Mouse (Mus musculus): ENCODE data around the gene Acsl3. TPM values are rescaled to one million over a fixed set of nuclear protein-coding genes. Genes with fewer than 3 reads are reported as not detected.

Acsl3 gene
- 11.1 and 14.2 TPM in 2 replicates for total RNA-seq (2015)
- total RNA-seq (2017) = 37.3 and 55.9 TPM in 2 replicates

DNA sequence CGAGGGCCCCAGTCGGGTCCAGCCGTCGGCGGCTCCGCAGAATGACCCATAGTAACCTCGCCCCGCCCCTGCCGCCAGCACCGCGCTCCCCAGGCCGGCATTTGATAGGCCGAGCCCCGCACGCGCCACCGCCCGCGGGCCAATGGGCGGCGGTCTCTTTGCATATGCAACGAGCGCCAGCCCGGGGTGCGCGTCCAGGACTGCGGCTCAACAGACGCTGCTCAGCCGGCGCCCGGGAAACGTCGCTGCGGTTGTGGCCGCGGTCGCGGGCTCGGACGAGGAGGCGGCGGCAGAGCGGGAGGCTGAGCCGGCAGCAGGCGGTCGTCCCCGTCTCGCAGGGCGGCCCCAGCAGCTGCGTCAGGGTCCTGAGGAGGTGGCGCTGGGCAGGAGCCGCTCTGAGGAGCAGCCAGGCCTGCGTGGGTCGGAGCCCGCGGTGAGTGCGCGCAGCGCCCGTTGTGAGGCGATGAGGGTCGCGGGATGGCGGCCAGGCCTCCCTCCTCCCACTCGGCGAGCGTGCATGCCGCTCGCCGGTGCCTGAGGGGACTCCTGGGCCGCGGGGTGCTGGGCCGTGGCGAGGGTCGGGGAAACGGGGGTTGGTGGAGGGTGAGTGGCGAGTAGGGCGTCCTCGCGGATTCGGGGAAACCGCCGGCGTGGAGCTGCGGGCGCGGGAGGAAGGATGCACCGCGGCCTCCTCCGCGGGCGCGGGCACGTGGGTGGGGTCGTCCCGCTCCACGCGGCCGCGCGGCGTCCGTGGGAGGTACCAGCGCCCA, at the start of gene Acsl3, which contains the start of gene Utp14b:
Gene Acsl3 (plus strand): TSS at position 155 of the 770 bp plus-strand sequence.
Gene Utp14b (plus strand): TSS at position 368 of the 770 bp plus-strand sequence.
- peak; percentile 94 for ATAC-seq (replicated peaks; ENCODE audit: poor library complexity)

DNA sequence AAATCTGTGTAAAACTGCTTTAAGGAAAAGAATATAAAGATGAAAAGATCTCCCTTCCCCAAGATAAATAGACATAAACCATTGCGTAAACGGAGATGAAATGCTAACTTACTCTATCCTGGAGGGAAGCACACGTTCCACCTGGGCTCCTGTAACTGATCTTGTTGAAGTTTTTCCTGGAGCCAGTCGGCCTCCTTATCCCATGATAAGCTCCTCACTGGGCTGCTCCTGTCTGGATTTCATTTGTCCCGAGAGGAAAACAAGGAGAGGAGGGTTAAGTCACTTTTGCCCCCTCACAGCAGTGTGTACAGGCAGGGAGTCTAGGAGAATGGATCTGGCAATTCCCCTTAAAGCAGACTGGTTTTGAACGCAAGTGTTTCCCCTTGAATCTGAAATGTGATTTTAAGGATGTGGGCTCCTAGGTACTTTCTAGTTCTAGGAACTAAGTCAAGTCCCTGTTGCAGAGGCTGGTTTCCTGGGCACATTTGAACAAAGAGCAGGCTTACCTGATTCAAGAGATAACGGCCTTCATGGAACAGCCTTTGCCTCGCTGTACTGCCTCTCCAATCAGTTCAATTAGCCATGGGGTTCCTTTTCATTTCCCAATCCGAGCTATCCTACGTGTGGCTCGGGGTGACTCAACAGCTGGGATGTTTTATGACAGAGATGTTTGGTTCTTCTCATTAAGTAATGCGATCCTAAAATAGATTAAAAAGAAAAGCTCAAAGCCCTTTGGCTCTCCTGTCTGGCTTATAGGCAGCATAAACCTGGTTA, 48.3 kb upstream of the Acsl3 start:
- ATAC-seq (replicated peaks; ENCODE audit: poor library complexity) = no peak

DNA sequence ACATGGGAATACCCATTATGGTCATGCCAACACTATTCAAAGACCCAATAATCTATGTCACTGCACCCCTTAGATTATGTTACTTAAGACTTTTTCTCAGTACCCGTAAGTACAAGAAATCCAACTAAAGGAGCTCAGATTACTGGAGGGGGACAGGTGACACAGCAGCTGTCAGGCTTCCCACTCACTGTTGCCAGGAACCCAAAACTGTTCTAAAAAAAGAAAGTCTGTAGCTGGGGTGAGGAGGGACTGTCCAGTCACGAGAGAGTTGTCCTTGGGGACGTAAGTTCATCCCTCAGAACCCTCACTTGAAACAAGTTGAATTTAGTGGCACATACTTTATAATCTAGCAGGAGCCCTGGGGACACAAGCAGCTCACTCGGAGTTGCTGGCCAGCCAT, 46.6 kb upstream of the Acsl3 start:
- ATAC-seq (replicated peaks; ENCODE audit: poor library complexity) = no peak

DNA sequence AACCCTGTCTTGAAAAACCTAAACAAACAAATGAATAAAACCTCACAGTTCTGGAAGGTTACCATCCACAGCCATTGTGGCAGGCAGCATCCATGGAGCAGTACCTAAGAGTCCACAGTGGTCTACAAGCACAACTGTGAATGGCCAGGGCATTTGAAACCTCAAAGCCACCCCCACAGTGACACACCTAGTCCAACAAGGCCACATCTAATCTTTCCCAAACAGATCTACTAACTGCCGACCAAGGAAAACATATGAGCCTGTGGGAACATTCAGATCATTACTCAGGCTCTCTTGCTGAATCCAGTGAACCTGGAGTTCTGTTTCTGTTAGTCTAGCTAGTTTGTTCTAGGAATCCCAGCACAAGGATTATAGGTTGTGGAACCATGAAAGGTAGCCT, 44.7 kb upstream of the Acsl3 start:
- no peak for ATAC-seq (replicated peaks; ENCODE audit: poor library complexity)

DNA sequence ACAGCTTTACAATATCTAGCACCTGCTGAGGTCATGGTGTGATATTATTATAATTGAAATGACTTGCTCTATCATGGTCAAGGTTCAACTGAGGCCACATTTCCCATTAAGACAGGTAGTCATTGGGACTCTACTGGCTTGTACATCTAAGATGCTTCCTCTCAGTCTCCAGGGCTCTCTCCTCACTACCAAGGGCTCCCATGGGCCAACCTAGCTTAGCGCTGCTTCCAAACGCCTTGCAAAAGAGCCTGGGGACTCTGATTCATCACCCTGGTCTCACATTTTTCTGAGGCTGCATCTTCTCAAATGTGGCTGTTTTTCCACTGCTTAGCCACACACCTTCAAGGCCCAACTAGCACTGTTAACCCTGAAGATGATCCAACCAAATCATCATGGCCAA, 33.3 kb upstream of the Acsl3 start:
- ATAC-seq (replicated peaks; ENCODE audit: poor library complexity) = no peak

DNA sequence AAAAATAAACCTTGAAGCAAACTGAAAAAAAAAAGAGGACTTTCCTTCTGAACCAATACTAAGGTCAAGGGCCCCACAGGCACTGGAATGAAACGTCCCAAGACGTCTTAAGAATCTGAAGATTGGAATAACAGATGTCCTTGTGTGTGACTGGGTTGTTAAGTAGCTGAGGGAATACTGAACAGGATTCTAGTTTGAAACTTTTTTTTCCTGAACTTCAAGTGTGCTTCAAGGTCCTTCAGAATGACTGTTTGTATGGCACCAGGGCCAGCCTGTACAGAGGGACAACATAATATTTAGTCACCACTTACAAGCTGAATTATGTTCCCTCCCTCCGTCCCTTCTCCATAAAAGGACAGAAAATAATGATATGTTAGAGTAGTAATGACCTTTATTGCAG, 23.1 kb upstream of the Acsl3 start:
- ATAC-seq (replicated peaks; ENCODE audit: poor library complexity) = no peak

DNA sequence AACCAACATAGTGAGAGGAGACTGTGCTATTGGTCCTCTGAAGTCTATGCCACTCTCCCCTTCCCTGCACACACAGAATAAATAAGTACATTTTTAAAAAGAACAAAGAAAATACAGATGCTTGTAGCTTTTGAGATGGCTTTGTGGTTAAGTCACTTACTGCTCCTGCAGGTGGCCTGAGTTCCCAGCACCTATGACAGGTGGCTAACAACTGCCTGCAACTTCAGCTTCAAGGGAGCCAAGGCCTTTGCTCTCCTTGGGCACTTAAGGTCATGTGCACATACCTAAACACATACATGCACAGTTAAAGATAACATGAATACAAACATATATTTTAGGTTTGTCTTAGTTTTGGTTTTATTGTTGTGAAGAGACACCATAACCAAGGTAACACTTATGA, 16.8 kb upstream of the Acsl3 start:
- no peak for ATAC-seq (replicated peaks; ENCODE audit: poor library complexity)

DNA sequence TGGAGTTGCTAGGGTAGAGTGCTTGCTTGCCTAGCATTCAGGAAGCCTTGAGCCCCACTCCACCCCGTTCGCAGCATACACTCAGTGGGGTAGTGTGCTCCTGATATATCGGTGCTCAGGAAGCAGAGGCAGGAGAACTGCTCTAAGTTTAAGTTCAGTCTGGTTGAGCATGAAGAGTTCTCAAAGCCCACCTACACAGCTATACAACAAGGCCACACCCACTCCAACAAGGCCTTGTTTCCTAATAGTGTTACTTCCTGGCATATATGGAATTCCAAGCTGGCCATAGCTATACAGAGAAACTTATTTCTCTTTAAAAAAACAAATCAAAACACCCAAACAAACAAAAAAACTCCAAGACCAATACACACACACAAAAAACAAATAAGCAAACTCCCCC, 15.8 kb upstream of the Acsl3 start:
- no peak for ATAC-seq (replicated peaks; ENCODE audit: poor library complexity)

DNA sequence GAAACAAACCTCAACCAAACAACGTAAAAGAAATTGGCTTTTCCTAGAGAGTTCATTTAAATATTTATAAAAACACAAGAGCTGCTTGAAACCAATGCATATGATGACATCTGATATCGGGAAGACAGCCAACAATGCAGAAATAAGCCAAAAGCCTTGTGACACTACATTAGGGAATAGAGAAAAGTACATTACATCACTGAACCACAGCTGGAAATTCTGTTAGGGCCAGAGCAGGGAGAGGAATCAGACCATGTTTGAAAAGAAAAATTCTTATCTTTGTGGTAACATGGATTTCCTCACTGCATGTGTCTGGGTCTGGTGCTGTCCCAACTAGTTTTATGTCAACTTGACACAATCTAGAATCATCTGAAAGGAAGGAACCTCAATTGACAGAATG, 15.4 kb upstream of the Acsl3 start:
- peak; percentile 34; the same call in 1 of the 2 replicates for ATAC-seq (replicated peaks; ENCODE audit: poor library complexity)

DNA sequence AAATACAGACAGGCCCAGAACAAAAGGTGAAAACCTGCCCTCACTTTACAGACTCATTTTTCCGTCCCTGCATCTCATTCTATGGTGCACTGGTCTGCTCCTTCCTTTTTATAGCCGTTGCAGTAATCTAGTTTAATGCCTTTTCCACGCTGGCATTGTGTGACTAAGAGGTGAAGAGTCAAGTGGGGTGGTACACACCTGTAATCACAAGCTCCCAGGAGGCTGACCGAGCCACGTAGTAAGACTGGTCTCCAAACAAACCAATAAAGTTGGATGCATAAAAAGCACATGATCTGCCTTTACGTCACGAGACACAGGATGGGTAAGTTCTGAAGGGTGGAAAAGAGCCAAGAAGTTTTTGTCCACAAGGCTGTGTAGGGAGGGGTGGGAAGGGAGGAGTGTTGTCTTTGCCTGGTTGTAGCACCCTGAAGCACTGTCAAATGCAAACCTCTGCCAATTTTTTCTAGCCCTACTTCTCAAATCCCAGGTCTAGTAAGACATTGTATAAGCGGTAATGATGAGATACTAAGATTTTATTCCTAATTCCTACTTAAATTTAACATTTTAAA, 10.2 kb upstream of the Acsl3 start:
- ATAC-seq (replicated peaks; ENCODE audit: poor library complexity) = no peak

DNA sequence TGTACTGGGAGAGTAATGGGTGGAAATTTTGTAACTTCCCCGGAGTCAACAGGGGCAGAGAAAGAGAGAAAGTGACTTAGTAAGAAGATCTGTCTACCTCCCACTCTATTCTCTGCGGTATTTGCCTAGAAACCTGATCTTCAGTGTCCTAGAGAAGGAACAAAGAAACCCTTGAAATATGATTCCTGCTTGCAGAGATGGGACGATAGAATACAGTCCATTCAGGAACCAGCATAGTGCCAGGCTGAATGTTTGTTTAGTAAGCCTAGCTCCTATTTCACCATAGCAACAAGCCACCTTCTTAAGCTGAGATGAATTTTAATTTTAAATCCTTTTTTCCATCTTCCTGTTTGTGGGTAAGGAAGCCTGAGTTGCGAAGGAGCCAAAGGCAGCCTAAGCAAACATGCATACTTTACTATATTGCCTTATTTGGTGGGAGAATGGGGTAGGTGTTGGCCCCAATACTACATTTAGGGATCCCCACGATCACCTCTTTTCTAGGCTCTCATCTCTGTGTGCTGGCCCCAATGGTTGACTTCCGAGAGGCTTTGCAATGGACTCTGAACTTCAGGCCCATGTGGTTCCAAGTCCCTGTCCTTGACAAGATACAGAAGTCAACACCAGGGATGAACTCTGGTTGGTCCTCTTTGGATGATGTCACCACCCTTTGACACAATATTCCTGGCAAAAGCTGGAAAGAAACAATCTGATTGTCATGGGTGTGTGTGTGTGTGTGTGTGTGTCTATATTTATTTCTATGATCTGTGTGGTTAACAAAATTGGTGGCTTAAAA, 8.2 kb upstream of the Acsl3 start:
- ATAC-seq (replicated peaks; ENCODE audit: poor library complexity) = no peak

DNA sequence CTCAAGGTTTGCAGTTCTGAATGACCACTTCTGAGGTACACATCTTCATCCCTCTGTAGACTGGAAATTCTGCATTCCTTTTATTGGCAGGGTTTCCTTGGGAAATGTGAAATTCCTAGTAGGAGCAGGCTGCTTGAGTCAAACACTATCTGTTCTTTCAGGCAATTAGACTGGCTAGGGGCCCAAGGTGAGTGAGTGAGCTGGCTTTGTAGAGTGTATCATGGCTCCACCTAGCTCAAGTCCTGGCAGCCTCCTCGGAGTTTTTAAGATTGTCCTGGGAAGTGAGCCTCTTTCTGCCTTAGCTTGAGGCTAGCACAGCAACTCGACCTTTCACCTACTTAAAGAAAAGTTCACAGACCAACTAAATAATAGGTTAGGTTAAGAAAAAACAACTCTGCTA, 1.2 kb upstream of the Acsl3 start:
- no peak for ATAC-seq (replicated peaks; ENCODE audit: poor library complexity)

DNA sequence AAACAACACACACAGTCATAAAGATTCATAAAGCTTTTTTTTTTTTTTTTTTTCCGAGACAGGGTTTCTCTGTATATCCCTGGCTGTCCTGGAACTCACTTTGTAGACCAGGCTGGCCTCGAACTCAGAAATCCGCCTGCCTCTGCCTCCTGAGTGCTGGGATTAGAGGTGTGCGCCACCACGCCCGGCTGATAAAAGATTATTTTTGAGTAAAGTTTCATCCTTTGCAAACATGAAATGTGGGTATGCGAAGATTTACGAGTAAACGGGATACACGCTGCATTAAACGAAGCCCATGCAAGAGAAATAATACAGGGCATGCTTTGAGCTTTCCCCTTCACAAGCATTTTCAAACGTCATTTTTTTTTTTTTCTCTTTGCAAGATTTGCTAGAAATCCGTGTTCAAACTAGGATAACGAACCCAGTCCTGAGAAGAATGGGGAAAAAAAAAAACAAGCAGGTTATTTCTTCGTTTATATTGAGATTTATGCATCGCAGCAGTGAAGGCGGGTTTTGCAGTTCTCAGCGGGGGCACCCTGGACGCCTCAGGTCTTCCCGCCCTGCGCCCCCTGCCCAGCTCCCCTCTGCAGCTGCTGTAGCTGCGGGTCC, 500 bp upstream of the Acsl3 start:
- ATAC-seq (replicated peaks; ENCODE audit: poor library complexity) = no peak

DNA sequence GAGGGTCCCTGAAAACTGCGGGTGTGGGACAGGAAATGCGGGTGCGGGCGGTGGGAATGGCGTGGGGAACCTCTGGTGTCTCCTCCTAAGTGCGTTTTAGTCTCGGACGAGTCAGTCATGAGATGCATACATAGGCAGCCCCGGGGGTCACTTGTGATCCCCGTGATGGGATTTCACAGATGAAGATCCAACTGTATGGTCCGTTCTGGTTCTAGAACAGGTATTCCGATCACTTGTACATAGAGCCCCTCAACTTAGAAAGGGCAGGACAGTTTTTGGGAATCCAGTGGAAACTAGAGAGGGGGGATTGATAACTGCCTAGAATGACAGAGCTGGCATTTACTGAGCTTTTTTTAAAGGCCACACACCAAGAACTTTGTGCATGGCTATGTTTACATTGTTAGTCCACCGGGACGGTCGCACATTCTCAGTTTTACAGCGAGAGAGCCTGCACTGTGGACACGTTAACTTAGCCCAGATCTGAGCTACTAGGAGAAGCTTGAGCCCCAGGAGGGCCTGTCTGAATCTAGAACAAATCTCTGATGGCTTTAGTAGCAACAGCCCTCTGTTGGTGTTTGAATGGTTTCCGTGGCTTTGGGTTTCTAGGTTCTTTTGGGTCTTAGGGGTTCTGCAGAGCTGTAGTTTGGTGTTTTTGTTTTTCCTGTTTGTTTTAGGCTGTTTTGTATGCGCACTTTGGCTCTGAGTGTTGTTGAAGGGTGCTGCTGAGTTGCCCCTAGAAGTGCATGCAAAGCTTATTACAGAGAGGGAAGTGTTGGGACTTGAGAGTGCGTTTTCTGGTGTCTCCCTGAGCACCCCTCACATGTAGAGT, 1.0 kb downstream of the Acsl3 start:
- 0 out of 2 replicates have a peak, but pooled peaks have one; percentile 14 for ATAC-seq (replicated peaks; ENCODE audit: poor library complexity)

DNA sequence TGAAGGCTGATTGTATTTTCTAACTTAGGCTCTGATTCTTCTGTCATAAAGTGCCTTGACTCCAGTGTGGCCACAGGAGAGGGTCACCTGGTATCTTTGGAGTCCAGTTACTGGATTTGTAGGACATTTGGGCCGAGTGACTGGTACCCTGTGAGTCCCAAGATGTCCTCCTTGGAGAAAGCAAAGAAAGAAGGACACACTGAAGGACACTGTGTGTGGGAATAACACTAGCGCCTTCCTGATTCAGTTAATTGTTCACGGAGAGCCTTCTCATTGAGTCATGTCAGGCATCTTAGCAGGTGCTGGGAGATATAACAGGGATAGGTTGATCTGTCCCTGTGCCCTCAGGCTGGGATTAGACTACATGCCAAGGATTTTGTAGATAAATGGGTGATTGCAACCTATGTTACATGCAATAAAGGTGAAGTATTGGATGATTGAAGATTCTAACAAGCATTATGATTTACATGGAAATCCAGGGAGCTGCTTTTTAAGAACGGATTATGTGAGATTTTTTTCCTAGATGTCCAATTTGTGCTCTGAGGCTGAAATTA, 1.7 kb downstream of the Acsl3 start:
- ATAC-seq (replicated peaks; ENCODE audit: poor library complexity) = no peak

DNA sequence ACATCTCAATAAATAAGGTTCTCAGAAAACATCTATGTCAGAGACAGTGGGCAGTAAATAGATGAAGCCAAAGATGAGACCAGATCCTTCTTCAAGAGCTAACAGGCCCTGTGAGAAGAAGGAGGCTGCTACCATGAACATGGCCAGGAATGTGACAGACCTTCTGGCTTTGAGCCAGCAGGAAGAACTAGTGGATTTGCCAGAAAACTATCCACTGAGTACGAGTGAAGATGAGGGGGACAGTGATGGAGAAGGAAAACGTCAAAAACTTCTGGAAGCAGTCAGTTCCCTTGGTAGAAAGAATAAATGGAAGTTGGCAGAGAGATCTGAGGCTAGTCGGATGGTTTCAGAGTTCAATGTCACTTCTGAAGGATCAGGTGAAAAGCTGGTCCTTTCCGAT, 6.7 kb downstream of the Acsl3 start:
- no peak for ATAC-seq (replicated peaks; ENCODE audit: poor library complexity)

DNA sequence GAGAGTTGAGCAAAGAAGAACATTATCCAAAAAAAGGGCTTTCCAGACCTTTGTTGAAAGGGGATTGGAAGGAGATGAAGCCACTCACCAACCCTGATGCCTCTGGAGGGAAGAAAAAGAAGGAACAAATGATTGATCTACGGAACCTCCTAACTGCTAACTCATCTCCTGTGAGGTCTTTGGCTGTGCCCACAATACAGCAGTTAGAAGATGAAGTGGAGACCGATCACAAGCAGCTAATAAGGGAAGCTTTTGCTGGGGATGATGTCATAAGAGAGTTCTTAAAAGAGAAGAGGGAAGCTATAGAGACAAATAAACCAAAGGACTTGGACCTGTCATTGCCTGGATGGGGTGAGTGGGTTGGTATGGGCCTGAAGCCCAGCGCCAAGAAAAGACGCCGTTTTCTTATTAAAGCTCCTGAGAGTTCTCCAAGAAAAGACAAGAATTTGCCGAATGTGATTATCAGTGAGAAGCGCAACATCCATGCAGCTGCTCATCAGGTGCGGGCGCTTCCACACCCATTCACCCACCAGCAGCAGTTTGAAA, 8.4 kb downstream of the Acsl3 start:
- ATAC-seq (replicated peaks; ENCODE audit: poor library complexity) = peak; percentile 94

DNA sequence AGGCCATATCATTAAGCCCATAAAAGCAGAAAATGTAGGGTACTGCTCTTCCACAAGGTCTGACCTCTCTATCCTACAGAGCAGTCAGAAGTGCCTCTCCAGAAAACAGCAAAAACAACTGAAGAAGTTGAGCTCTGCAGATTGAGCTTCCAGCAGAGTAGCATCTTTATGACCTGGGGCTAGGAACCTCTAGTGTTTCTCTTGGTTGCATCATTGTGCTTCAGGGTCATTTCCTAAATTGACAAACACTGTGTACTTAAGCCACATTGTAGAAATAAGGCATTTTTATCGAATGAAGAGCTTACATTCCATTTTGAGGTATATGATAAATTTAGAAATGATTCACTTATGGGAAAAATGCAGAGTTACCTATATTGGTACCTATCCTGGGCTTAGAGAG, 9.0 kb downstream of the Acsl3 start:
- ATAC-seq (replicated peaks; ENCODE audit: poor library complexity) = 0 out of 2 replicates have a peak, but pooled peaks have one; percentile 26

DNA sequence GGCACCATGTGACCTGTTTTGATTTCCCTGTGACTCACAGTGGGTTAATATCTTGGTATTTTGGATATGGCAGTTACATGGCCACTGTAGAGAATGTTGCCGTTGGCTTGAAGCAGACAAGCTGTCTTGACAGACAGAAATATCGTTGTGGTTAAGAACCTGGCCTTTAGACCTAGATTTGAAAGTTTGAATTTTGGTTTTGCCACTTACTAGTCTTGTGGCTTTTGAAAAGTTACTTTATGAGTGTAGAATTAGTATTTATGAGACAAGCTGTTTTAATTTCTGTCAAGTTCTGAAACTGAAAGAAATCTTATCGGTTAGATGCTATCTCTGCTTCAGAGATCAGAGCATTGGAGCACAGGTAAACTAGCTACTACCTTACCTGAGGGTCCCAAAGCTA, 24.7 kb downstream of the Acsl3 start:
- no peak for ATAC-seq (replicated peaks; ENCODE audit: poor library complexity)

All from megakaryocyte progenitor cell, adult 5-6 weeks (primary cell).